Mouse (Mus musculus) G1E (cell line): ENCODE data around the gene Cry2.

ENCODE experiments used
- CTCF ChIP-seq: IDR thresholded peaks from 2 replicates; pipeline ENCODE4 v1.5.1; 2012; ENCODE audit warnings: low read depth, low read length, inconsistent platforms, mixed read lengths
- GATA1 ChIP-seq: IDR thresholded peaks from 2 replicates; pipeline ENCODE4 v1.6.1; 2012; ENCODE audit warnings: borderline replicate concordance, low read length, inconsistent platforms, mixed read lengths
- POLR2AphosphoS5 ChIP-seq: IDR thresholded peaks from 2 replicates; pipeline ENCODE4 v1.6.1; 2012; ENCODE audit warnings: low read depth, low read length, inconsistent platforms; ENCODE audit not compliant: insufficient replicate concordance
- TAL1 ChIP-seq: conservative IDR thresholded peaks from 2 replicates; pipeline ENCODE4 v1.6.1; 2012; ENCODE audit warnings: low read depth, low read length, inconsistent platforms, mixed read lengths

DNA sequence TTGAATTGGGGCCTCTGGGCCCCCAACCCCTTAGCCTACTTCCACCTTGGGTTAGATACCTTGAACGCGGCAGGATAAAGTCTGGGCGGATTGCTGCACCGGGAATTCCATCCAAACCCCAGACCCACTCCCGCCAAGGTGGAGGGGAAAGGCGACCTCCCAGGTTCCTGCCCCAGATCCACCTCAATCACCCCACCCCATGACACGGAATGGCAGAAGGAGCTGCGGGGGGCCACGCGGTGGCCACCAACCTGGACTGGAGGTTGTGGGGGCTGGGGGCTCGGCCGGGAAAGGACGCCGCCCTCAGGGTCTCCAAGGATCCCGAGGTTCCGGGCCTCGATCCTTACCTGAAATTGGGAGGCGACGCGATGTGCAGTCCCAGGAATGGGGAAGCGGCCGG, 33.2 kb downstream of the Cry2 start:
- TF ChIP-seq CTCF = no peak
- TF ChIP-seq TAL1 = no peak
- TF ChIP-seq GATA1 = no peak
- TF ChIP-seq POLR2AphosphoS5 = no peak
